Mouse (Mus musculus) small intestine, adult 2 months (tissue): ENCODE results near the gene Olfr850.

Experiments used
- CTCF ChIP-seq: fragments of 200-500 bp; IDR thresholded peaks from 2 replicates; pipeline ENCODE4 v1.5.1; 2012; ENCODE audit warnings: low read depth, mild to moderate bottlenecking, control low read depth, inconsistent platforms, low read length, moderate library complexity, mixed read lengths; ENCODE audit not compliant: insufficient replicate concordance, insufficient read length; ENCODE audit errors: extremely low read depth
- POLR2A ChIP-seq: fragments of 200-500 bp; IDR thresholded peaks from 2 replicates; pipeline ENCODE4 v1.6.1; 2012; ENCODE audit warnings: low read depth, mild to moderate bottlenecking, control low read depth, inconsistent platforms, low read length, moderate library complexity

DNA sequence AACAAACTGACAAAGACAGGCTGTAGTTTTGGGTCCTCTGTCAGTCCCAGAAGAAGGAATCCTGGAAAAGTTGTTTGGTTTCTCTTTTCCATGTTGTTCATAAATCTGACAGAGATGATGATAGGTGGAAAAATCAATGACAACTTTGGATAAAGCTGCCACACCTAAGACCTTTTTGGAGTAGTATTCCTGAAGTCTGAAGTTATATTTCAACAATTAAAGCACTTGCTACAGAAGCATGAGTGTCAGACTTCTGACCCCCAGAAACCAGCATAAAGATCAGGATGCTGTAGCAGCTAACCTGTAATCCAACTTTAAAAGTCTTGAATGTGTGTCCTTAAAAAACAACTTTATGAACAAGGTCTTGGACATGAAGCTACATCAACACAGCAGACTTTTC, at the start of gene Olfr850:
- TF ChIP-seq CTCF (no peak), POLR2A (no peak)
